Mouse (Mus musculus) cerebellum, adult 9-10 months (tissue): ENCODE measurements at regions not wholly inside any gene's neighbourhood (a gene's known extent, or its start where the extent isn't known, plus 50 kb on each side); places are given as distances from the start of the nearest gene placed in this dataset.

Experiments
- DNase-seq: peaks from one replicate; pipeline ENCODE4 v3.0.0; 2022

DNA sequence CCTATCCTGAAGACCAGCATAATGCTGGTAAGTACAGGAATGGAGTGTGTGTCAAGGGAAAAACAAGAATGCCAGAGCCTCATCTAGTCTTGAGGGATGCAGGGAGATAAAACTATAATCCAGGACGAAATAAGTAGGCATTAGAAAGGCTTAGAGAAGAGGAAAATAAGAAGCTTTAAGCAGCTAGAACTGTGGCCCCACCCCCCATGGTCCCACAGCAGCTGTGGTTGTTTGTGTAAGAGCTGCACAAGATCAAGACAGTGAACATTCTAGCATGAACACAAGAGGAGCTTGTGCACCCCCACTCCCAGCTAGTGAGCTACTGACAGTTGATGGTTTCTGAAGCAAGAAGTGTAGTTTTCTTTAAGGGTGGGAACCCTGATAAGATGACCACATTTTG lies 315.9 kb downstream of the Tmem135 start:
- DNase-seq: no peak

GRCm38 (mm10) chr7:89086348-89086747 lies 317.7 kb downstream of the Tmem135 start:
- DNase-seq: peak; percentile 58

DNA sequence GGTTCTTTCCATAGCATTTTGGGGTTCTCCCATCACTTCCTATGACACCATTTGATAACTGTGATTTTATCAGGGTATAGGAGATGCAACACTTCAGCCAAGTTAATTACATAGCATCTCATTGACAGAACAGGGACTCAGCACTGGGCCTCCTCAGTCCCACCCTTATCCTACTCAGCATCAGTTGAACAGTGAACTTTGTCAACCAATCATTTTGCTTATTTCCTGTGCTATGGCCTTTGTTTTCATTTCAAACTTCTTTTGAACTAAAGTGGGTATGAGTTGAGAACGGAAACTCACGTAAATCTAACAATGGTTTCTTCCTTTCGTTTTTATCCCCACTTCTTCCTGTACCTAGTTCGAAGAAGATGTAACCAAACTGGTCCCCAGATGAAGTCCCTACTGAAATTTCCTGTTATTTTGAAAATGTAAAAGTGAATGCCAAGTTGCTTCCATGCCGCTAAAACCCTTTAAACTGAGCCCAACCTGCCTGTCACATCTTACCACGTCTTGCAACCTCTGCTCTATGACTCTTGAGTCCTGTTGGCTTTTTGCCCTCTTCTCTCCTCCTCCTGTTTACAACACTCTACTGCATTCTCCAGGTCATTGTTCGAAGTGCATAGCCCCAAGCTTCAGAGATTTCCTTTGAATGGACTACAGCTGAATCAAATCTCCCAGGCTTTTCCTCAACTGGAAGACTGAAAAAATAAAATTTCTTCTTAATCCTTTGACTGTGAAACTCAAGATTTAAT lies 329.9 kb downstream of the Tmem135 start:
- DNase-seq: no peak

GRCm38 (mm10) chr7:89070030-89070429 lies 334.0 kb downstream of the Tmem135 start:
- no peak for DNase-seq

DNA sequence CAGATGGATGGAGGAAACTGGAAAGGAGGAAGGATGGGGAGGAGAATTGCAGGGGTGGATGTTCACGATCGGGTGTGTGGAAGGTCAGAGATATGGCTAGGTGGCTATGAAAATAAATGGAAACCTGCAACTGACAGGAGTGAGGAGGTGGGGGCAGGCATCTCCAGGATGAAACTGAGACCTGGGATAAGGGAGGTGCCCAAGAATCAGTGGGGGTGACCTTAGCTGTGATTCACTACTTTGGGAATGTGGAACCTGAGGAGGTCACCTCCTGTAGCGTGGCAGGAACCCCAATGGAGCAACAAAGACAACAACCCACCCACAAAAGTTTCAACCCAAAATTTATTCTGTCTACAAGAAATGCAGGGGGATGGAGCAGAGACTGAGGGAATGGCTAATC lies 339.6 kb downstream of the Tmem135 start:
- no peak for DNase-seq

DNA sequence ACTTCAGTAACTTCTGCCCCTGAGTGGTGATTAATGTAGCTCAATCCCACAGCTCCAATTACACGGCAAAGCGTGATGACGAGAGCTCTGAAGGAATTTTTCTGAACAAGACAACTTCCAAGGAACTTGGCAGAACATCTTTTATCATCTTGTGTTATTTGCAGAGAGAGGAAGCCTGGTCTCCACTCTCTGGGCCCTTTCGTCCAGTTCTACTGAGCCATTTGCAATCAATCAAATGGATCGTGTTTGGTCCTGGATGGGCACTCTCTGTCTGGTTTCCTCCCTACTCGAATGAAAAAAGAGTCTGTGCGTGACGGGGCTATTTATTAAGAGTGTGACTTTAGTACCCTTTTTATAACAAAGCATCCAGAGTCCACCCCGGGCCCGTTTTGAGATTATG lies 340.4 kb downstream of the Tmem135 start:
- no peak for DNase-seq

DNA sequence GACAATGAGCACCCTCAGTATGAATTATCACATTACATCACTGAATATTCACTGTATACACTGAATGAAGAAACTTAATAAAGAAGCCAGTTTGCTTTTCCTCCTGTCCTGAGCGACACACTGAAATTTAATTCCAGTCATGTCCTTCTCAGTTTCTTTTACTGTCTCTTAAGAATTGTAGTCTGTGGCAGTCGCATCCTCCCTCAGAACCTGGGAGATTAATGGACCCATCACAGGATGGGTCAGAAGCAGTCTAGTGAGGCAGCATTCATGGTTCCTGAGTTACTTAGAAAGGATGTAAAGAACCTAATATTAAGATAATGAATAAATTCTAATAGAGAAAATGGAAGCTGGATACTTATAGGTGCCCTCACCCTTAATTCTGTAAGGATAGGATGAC lies 349.5 kb downstream of the Tmem135 start:
- no peak for DNase-seq

- DNase-seq: peak; percentile 3
These were observed 352.8 kb downstream of the Tmem135 start for GRCm38 (mm10) chr7:89051240-89051639.

- DNase-seq: no peak
These were observed 357.4 kb downstream of the Tmem135 start for GRCm38 (mm10) chr7:89046405-89047217.

DNA sequence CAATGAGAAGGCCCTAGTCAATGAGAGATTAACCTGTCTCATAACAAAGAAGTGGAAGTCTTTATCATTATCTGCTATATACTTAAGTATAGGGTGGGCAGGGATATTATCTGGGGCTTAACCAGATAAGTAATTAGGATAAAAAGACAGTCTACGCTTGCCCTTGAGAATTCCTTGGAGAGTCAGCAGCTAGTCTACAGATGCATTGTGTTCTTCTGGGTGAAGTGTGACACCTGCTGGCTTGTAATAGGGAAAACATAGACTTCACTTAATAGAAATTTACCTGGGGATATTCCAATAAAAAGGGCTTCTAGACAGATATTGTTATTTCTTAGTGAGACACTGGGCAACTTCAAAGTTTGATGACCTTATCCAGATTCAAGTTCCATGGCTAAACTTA lies 361.0 kb downstream of the Tmem135 start:
- no peak for DNase-seq

- DNase-seq: no peak
These were observed 362.7 kb downstream of the Tmem135 start for GRCm38 (mm10) chr7:89041287-89041686.

GRCm38 (mm10) chr7:89040139-89040538 lies 363.9 kb downstream of the Tmem135 start:
- no peak for DNase-seq

DNA sequence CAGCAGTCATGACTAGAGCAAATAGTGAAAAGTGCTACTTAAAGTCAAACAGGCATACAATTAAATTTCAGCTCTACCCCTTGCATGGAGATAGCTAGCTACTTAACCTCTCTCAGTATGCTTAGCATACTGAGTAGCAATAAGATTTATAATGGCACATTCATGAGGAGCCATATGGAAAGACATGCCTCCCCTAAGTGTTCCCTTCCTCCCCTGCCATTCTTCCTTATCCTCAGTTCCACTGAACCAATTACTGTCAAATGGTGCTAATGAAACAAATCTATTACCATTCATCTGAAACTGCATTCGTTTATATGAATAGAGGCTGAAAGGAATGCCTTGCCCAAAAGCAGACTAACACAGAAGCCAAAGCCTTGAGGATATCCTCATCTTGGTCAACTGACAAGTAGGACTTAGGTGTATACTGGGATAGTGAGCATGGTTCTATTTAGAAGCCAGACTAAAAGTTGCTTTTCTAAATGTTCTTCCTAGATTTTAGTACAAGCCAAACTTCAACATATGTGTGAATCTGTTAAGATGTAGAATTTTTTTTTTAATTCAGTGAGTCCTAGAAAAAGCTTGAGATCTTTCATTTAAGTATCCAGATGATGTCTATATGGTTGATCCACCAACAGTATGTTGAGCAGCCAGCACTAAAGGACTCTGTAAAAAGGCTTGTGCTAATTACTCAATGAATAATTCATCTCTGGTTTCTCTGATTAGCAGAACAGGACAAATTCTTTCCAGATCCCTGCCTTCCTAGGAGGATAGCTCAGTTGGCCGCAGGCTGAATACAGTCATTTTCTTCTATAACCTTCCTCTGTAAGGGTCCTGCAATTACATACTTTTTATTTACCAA lies 368.7 kb downstream of the Tmem135 start:
- DNase-seq: no peak

DNA sequence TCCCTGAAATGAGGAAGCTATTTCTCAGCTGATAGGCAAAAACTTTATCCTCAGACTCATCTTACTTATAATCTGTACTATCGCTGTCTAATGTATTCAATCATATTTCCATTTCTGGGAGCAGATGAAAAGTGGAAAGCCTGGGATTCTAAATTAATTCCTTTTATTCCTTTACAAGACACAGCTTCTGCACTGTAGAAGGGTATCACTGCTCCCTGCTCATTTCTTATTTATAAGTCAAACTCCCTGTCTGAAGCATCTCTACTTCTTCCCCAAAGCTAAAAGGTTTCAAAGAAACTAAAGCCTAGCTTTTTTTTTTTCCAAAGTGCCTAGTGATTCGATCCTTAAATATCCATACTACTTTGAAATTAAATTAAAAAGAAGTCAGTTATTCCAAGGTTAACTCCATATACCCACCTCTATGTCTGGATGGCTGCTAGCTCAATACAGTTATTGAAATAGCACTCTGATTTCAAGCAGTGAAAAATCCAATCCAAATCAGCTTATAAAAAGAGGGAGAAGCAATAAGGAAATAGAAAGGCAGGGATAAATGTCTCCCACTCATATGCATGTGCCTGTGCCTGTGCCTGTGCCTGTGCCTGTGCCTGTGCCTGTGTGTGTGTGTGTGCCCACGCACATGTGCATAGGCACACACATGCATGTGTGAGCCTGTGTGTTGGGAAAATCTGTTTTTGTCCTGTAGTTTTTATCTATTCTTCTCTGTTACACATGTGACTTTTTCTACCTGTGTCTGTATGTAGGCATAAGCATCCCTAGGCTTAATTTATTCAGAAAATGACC lies 380.6 kb downstream of the Tmem135 start:
- DNase-seq: no peak

DNA sequence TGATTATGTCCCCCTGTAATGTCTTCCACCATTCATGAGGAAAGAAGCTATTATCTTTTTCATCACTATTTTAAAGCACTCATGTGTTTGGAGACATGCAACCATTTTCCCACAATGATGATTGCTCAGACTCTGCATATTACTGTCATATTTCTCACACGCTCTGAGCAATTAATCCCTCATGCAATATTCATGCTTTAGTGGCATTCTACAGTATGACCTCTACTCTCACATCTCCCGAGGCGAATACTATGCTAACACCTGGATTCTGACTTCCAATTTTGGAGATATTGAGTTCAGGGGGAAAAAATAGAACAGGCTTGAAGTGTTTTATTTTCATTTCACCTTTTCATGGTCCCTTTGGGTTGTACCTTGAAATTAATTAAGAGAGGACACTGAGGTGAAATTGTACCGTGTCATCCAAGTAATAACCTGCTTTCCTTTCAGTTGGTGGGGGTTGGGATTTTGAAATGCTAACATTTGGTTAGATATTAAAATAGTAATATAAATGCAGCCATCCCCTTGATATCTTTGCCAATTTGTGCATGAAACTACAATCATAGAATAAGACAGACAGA lies 405.1 kb downstream of the Tmem135 start:
- DNase-seq: no peak

GRCm38 (mm10) chr7:88997815-88998477 lies 406.1 kb downstream of the Tmem135 start:
- DNase-seq: no peak

GRCm38 (mm10) chr7:88974436-88974835 lies 429.6 kb downstream of the Tmem135 start:
- DNase-seq: no peak

GRCm38 (mm10) chr7:88960841-88961240 lies 443.2 kb downstream of the Tmem135 start:
- DNase-seq: no peak

- DNase-seq: no peak
These were observed 443.8 kb downstream of the Tmem135 start for GRCm38 (mm10) chr7:88960190-88960589.

GRCm38 (mm10) chr7:88959332-88960124 lies 444.5 kb downstream of the Tmem135 start:
- no peak for DNase-seq

DNA sequence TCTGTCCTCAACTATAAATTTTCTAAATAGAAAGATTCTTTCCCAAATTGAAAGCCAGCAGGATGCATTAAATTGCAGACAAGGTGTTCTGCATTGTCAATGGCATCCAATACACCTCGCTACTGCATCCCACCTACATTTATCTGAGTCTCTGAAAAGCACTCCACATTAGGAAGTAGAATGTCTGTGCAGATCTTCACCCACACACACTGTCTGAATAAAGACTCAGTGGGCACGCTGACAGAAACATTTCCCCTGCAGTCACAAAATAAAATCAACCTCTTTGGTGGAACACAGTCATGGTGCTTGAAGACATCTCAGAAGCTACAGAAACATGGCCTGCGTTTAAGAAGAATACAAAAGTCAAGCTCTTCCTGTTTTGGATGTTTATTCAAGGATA lies 449.0 kb downstream of the Tmem135 start:
- no peak for DNase-seq
